Mouse (Mus musculus): Measurements from ENCODE around the gene Macrod1. TPM values are rescaled to one million over a fixed set of nuclear protein-coding genes. Genes with fewer than 3 reads are reported as not detected.

Macrod1 gene
- polyA plus RNA-seq, 1 experiment from 2014 or later: 8.3 TPM

DNA sequence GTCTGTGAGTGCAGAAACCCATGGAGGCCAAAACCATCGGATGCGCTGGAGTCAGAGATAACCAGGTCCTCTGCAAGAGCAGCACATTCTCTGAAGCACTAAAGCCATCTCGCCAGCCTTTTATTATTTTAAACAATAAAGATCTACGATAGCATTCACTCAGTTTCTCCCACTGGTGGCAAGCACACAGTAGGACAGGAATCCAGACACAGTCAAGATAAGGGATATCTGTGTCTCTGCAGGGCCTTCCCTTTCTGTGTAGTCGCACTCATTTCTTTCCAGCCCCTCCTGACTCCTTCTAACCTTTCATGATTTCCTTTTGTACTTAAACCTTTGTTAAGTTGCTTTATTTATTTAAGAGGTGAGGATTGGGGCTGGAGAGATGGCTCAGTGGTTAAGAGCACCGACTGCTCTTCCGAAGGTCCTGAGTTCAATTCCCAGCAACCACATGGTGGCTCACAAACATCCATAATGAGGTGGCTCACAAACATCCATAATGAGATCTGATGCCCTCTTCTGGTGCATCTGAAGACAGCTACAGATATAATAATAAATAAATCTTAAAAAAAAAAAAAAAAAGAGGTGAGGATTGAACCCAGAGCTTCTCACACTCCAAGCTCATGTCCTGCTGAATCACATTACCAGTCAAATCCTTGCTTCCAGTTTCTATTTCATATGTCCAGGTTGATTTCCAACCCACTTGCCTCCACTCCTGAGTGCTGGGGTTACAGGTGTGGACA lies 153.5 kb downstream of the Macrod1 start:
- peaks cover 10% of the 10 kb centered on the region for H3K4me1 ChIP-seq (ENCODE audit: control insufficient read depth, insufficient read depth, low read length)
- no peak overlapping the region for H3K9ac ChIP-seq (replicated peaks; ENCODE audit: low read depth, low read length)
- H3K27ac ChIP-seq (ENCODE audit: low read length): no peak overlapping the region
- ATAC-seq (ENCODE audit: insufficient number of reproducible peaks, insufficient read depth, low FRiP score, low read depth): no peak
- no peaks in the 10 kb centered on the region for H3K27me3 ChIP-seq (ENCODE audit: control insufficient read depth, insufficient read depth, low read length)
- no peak overlapping the region for H3K4me3 ChIP-seq (ENCODE audit: low read depth, low read length)
- WGBS: 85% methylated on average over 7 of the region's 7 CpGs
- H3K4me2 ChIP-seq (replicated peaks; ENCODE audit: low read depth, low read length): no peak overlapping the region
- no peaks in the 10 kb centered on the region for H3K9me3 ChIP-seq (ENCODE audit: control insufficient read depth, low read depth, low read length)
- peaks cover 19% of the 10 kb centered on the region for H3K36me3 ChIP-seq (ENCODE audit: control insufficient read depth, insufficient read depth, low read length)

DNA sequence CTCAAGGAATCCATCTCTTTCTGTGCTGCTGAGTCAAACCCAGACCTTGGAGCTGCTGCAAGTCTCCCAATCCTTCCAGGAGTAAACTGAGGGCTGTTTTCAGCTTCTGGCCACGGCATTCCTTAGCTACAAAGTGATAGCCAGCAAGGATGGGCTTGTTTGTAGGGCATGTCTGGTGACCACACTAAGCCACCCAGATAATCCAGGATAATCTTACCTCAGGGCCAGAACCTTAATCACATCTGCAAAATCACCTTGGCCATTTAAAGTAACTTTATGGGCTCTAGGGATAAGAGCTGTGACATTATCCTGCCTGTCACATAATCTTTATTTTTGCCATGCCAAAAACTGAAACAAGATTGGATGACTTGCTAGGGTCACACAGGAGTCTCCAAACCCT lies 155.6 kb downstream of the Macrod1 start:
- Histone ChIP-seq H3K9me3 (ENCODE audit: control insufficient read depth, low read depth, low read length) (no peaks in the 10 kb centered on the region), H3K4me1 (ENCODE audit: control insufficient read depth, insufficient read depth, low read length) (peaks cover 17% of the 10 kb centered on the region), H3K36me3 (ENCODE audit: control insufficient read depth, insufficient read depth, low read length) (peaks cover 25% of the 10 kb centered on the region), H3K9ac (replicated peaks; ENCODE audit: low read depth, low read length) (no peak overlapping the region), H3K4me3 (ENCODE audit: low read depth, low read length) (no peak overlapping the region), H3K27me3 (ENCODE audit: control insufficient read depth, insufficient read depth, low read length) (no peaks in the 10 kb centered on the region), H3K27ac (ENCODE audit: low read length) (no peak overlapping the region), H3K4me2 (replicated peaks; ENCODE audit: low read depth, low read length) (no peak overlapping the region)
- no peak for ATAC-seq (ENCODE audit: insufficient number of reproducible peaks, insufficient read depth, low FRiP score, low read depth)
- 66% methylated on average over 1 of the region's 1 CpGs for WGBS

DNA sequence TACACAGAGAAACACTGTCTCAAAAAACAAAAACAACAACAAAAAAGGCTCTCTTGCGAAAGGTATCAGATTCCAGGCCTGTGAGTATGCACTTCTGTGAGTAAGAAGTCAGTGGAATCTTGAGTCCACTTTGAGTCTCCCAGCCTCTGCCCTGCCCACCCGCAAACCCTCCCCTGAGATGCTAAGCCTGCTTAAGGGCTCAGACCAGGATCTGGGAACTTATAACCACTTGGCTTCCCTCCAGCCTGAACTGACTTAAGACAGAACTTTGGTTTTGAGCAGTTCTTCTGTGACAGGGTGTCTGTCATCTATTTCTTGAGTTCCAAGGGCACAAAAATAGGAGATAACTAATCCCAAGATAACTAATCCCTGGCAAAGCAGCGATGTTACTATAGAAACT lies 156.4 kb downstream of the Macrod1 start:
- Histone ChIP-seq H3K36me3 (ENCODE audit: control insufficient read depth, insufficient read depth, low read length) (peaks cover 25% of the 10 kb centered on the region), H3K9ac (replicated peaks; ENCODE audit: low read depth, low read length) (no peak overlapping the region), H3K4me2 (replicated peaks; ENCODE audit: low read depth, low read length) (no peak overlapping the region), H3K9me3 (ENCODE audit: control insufficient read depth, low read depth, low read length) (no peaks in the 10 kb centered on the region), H3K27me3 (ENCODE audit: control insufficient read depth, insufficient read depth, low read length) (no peaks in the 10 kb centered on the region), H3K27ac (ENCODE audit: low read length) (no peak overlapping the region), H3K4me1 (ENCODE audit: control insufficient read depth, insufficient read depth, low read length) (peaks cover 19% of the 10 kb centered on the region), H3K4me3 (ENCODE audit: low read depth, low read length) (no peak overlapping the region)
- no peak for ATAC-seq (ENCODE audit: insufficient number of reproducible peaks, insufficient read depth, low FRiP score, low read depth)
- 94% methylated on average over 3 of the region's 3 CpGs for WGBS

DNA sequence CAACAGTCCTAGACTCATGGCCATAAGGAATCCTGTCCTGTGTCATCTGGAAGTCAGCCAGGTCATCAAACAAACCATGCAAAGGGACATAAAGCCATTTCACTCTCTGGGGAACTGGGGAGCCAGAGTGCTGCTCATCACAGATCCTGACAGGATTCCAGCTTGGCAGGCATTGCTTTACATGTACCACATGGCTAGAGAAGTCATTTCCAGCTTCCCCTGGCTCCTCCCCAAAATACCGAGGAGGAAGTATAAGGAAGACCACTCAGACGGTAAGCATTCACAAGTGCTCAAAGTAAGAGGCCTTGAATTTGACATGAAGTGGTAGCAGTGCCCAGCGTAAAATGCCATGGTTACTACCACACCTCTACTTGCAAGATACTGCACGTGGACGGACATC lies 157.9 kb downstream of the Macrod1 start:
- Histone ChIP-seq H3K36me3 (ENCODE audit: control insufficient read depth, insufficient read depth, low read length) (peaks cover 25% of the 10 kb centered on the region), H3K27ac (ENCODE audit: low read length) (no peak overlapping the region), H3K9me3 (ENCODE audit: control insufficient read depth, low read depth, low read length) (no peaks in the 10 kb centered on the region), H3K4me3 (ENCODE audit: low read depth, low read length) (no peak overlapping the region), H3K27me3 (ENCODE audit: control insufficient read depth, insufficient read depth, low read length) (no peaks in the 10 kb centered on the region), H3K4me1 (ENCODE audit: control insufficient read depth, insufficient read depth, low read length) (peaks cover 21% of the 10 kb centered on the region), H3K4me2 (replicated peaks; ENCODE audit: low read depth, low read length) (no peak overlapping the region), H3K9ac (replicated peaks; ENCODE audit: low read depth, low read length) (no peak overlapping the region)
- ATAC-seq (ENCODE audit: insufficient number of reproducible peaks, insufficient read depth, low FRiP score, low read depth): no peak
- WGBS: 79% methylated on average over 5 of the region's 5 CpGs

DNA sequence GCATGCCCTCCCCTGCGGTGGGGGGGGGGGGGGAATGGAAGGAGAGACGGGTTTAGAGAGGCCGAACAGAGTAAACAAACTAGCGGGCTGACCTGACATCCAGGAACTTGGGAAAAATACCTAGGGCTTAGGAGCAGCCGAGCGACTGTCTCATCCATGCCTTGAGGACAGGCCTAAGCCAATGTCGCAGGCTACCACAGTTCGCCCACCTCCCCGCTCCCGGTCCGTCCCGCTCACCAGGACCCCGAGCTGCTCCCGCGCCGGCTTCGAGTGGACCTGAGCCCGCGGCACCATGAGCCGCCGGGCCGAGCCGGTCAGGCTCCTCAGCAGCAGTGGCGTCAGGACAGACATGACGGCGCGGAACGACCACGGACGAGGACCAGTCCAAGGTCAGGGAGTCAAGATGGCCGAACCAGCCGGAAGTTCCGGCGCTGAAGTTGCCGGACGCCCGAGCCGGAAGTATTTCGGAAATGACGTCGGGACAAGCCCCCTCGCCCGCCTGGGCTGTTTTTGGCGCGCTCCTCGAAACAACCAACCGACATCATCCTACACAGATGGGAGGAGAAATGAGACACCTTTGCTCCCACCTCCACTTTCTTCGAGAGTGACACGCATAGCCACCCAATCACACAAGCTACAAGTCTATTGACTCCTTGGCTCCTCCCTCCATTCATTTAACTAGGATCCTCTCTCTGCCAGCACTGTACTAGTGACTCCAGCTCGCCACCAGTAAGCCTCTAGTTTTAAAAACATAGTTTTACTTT lies 160.7 kb downstream of the Macrod1 start, which contains the start of gene Cox8a:
Cox8a (minus strand) TSS at position 455 of the 764 bp plus-strand sequence.
- Histone ChIP-seq H3K9ac (replicated peaks; ENCODE audit: low read depth, low read length) (peak within 1 kb of the TSS; percentile 80), H3K27ac (ENCODE audit: low read length) (peak within 1 kb of the TSS; percentile 73), H3K4me1 (ENCODE audit: control insufficient read depth, insufficient read depth, low read length) (peaks cover 21% of the 10 kb centered on the region), H3K4me2 (replicated peaks; ENCODE audit: low read depth, low read length) (peak within 1 kb of the TSS; percentile 94), H3K9me3 (ENCODE audit: control insufficient read depth, low read depth, low read length) (no peaks in the 10 kb centered on the region), H3K4me3 (ENCODE audit: low read depth, low read length) (peak within 1 kb of the TSS; percentile 65), H3K36me3 (ENCODE audit: control insufficient read depth, insufficient read depth, low read length) (peaks cover 19% of the 10 kb centered on the region), H3K27me3 (ENCODE audit: control insufficient read depth, insufficient read depth, low read length) (no peaks in the 10 kb centered on the region)
- WGBS: under 1% methylated on average over 45 of the region's 50 CpGs
- peak; percentile 99 for ATAC-seq (ENCODE audit: insufficient number of reproducible peaks, insufficient read depth, low FRiP score, low read depth)

DNA sequence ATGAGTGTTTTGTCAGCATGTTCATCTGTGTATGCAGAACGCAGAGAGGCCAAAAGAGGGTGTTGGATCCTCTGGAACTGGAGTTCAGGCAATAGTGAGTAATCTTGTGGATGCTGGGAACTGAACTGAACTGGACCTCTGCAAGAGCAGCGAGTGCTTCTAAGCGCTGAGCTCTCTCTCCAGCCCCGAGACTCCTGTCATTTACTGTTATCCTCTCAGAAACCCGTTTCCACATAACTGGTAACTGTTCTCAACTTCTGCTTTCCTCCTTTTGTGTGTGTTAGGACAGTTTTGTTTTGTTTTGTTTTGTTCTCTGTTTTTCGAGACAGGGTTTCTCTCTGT lies 161.3 kb downstream of the Macrod1 start:
- Histone ChIP-seq H3K36me3 (ENCODE audit: control insufficient read depth, insufficient read depth, low read length) (peaks cover 19% of the 10 kb centered on the region), H3K4me3 (ENCODE audit: low read depth, low read length) (peak overlapping the region; percentile 65), H3K4me1 (ENCODE audit: control insufficient read depth, insufficient read depth, low read length) (peaks cover 21% of the 10 kb centered on the region), H3K9ac (replicated peaks; ENCODE audit: low read depth, low read length) (no peak overlapping the region), H3K27me3 (ENCODE audit: control insufficient read depth, insufficient read depth, low read length) (no peaks in the 10 kb centered on the region), H3K27ac (ENCODE audit: low read length) (no peak overlapping the region), H3K9me3 (ENCODE audit: control insufficient read depth, low read depth, low read length) (no peaks in the 10 kb centered on the region), H3K4me2 (replicated peaks; ENCODE audit: low read depth, low read length) (peak overlapping the region; percentile 42)
- 8% methylated on average over 6 of the region's 6 CpGs for WGBS
- no peak for ATAC-seq (ENCODE audit: insufficient number of reproducible peaks, insufficient read depth, low FRiP score, low read depth)

DNA sequence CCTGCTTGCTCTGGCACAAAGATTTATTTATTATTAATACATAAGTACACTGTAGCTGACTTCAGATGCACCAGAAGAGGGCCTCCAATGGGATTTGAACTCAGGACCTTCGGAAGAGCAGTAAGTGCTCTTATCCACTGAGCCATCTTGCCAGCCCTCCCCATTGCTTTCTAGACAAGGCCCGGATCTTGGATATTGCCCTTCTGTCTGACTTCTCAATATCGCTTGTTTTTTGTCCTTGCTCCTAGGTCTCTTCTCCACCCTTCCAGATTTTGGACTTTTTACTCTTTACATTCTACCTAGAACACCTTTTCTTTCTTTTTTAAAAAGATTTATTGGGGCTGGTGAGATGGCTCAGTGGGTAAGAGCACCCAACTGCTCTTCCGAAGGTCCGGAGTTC lies 162.1 kb downstream of the Macrod1 start:
- no peak overlapping the region for H3K27ac ChIP-seq (ENCODE audit: low read length)
- H3K4me2 ChIP-seq (replicated peaks; ENCODE audit: low read depth, low read length): no peak overlapping the region
- H3K27me3 ChIP-seq (ENCODE audit: control insufficient read depth, insufficient read depth, low read length): no peaks in the 10 kb centered on the region
- H3K4me3 ChIP-seq (ENCODE audit: low read depth, low read length): no peak overlapping the region
- peaks cover 21% of the 10 kb centered on the region for H3K4me1 ChIP-seq (ENCODE audit: control insufficient read depth, insufficient read depth, low read length)
- 93% methylated on average over 5 of the region's 5 CpGs for WGBS
- peaks cover 18% of the 10 kb centered on the region for H3K36me3 ChIP-seq (ENCODE audit: control insufficient read depth, insufficient read depth, low read length)
- no peak for ATAC-seq (ENCODE audit: insufficient number of reproducible peaks, insufficient read depth, low FRiP score, low read depth)
- no peaks in the 10 kb centered on the region for H3K9me3 ChIP-seq (ENCODE audit: control insufficient read depth, low read depth, low read length)
- no peak overlapping the region for H3K9ac ChIP-seq (replicated peaks; ENCODE audit: low read depth, low read length)

DNA sequence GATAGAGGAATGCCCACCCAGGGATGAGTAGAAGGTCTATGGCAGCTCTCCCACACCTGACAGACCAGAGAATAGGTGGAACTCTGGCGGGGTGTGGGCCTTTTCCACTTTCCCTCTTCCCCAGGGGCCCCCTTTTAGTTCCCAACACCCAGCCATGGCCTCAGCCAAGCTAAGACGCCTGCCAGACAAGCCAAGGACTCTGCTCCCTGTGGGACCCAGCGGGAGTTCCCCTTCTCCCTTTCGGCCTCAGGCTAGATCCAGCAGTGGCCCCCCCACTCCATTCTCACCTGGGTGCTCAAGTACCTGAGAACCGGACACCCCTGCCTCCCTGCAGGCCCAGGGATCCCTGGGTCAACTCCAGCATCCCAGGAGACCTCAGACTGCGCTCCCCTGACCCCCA lies 165.6 kb downstream of the Macrod1 start:
- ATAC-seq (ENCODE audit: insufficient number of reproducible peaks, insufficient read depth, low FRiP score, low read depth): no peak
- no peaks in the 10 kb centered on the region for H3K27me3 ChIP-seq (ENCODE audit: control insufficient read depth, insufficient read depth, low read length)
- peaks cover 6% of the 10 kb centered on the region; the same call in 1 of the 2 replicates for H3K36me3 ChIP-seq (ENCODE audit: control insufficient read depth, insufficient read depth, low read length)
- WGBS: 84% methylated on average over 6 of the region's 6 CpGs
- H3K9me3 ChIP-seq (ENCODE audit: control insufficient read depth, low read depth, low read length): no peaks in the 10 kb centered on the region
- H3K27ac ChIP-seq (ENCODE audit: low read length): no peak overlapping the region
- H3K4me1 ChIP-seq (ENCODE audit: control insufficient read depth, insufficient read depth, low read length): 0 out of 2 replicates have a peak, but pooled peaks cover 4% of the 10 kb centered on the region
- no peak overlapping the region for H3K9ac ChIP-seq (replicated peaks; ENCODE audit: low read depth, low read length)
- H3K4me2 ChIP-seq (replicated peaks; ENCODE audit: low read depth, low read length): no peak overlapping the region
- no peak overlapping the region for H3K4me3 ChIP-seq (ENCODE audit: low read depth, low read length)
